Mouse (Mus musculus) cerebellum, postnatal 25 days (tissue): ENCODE results near the gene Tspan9.
A peak's percentile ranks its signal among the peaks of the same experiment; 100 is the strongest.

Experiments
- DNase-seq, 2 experiments: peaks; one replicate each; pipeline ENCODE4 v3.0.0; 2021; ENCODE audit warnings: mixed read lengths in 2 of 2

Tspan9 gene

DNA sequence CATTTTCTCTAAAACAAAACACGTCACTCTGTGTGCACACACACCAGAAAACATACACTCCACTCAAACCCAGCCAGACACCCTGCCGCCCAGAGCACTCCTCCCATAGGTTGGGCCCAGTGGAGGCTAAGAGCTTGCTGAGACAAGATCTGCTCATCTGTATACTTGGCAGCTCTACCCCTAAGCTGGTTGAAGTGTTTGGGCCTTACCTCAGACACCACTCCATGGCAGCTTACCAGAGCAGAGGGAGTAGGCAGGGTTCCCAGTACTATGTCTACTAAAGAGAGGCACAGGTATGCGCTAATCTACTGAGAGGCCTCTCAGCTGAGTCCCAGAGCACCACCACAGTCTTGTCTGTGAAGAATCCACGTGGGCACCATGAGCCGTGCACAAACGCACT, 10.8 kb downstream of the Tspan9 start:
- DNase-seq: peak in 1 of 2 experiments; percentile 32

DNA sequence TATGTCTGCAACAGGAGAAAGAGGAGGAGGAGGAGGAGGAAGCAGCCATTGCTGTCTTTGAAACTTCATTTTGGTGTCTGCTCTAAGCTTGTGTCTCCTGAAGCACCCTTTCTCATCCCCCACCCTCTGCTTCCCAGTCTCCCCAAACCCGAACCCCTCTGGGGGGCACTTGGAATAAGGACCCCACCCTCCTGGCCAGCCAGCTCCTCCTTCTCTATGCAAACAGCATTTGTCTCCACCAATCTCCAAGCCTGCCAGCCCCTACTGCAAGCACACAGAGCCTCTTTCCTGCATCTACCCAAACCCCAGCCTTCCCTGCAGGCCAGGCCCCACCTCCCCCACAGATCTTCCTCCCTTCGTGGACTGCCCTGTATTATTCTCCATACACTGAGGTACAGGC, 12.0 kb downstream of the Tspan9 start:
- DNase-seq: no peak

DNA sequence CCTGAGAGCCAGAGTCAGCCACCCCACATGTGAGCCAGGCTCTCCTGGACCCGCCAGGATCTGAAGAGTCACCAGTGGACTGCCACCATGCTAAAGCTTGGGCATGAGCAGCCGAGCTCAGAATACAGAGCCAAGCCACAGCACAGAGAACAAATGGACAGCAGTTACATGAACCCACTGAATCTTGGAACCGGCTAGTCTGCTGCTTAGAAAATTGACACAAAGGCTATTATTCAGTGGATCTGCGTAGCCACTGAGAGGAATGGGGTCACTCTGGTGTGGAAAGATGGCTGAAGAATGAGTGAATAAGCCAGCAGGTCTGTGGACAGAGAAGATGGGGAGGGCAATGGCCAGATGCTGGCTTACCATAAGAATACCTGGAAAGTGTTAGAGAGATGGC, 12.7 kb downstream of the Tspan9 start:
- no peak for DNase-seq

DNA sequence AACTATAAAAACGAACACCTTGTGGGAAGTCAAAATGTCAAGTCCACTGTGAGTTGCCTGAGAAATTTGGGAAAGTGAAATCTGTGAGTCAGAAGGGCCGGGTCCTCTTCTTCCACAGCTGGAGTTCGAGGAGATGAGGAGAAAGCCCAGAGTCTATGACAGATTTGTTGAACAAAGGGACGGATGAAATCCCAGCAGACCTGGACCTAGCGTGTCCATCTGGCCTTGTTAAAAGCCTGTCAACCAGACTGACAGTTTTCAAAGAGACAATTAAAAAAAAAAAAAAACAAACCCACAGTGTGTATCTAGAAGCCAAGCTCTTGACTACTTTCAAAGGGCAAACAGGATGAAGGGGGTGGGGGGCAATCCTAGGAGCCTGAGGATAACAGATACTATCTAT, 14.0 kb downstream of the Tspan9 start:
- no peak for DNase-seq

DNA sequence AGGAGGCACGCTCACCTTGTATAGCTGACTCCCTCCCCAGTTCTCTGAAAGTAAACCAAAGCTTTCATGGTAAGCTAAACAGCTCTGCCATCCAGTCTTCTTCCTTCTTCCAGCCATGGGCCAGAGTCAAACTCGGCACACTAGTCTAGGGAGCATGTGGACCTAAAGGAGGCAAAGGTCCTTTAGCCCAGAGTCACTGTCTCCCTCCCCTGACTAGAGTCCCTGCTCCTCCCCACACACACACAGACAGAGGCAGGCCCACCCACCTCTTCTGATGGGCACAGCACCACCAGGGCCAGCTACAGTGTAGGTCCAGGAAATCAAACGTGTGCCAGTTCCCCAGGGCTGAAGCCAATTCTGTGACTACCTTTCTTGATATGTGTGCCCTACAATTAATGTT, 16.1 kb downstream of the Tspan9 start:
- no peak for DNase-seq

DNA sequence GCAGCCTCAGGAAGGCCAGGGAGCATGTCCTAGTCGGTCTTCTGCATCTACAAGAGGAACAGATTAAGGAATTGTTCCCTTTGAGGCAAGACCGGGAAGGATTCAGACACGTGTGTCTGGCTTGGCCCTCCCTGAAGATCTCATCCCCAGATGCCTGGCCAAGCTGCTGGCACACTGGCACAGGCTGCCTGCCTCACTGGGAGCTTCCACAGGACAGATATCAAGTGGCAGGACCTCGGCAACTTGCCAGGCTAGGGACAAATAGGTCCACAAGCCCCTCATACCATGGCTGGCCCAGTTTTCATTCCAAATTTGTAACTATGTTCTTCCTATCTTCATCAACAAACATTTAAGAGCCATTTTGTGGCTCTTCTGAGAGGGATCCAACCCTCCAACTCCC, 16.5 kb downstream of the Tspan9 start:
- DNase-seq: peak in 1 of 2 experiments; percentile 43

DNA sequence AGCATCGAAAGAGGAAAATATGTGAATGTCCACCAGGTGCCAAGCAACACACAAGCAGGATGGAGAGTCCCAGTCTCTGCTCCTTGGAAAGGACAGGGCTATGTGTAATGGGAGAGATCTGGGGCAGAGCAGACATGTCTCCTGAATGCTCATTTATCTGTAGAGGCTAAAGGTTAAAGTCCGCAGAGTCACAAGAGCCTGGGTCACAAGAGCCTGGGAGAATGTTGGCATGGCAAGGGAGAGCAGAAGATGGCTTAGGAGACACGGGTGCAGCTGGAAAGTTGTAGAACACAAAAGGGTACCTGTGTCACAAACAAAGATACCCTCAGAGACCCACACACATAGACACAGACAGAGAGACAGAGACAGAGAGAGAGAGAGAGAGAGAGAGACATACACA, 17.9 kb downstream of the Tspan9 start:
- no peak for DNase-seq

DNA sequence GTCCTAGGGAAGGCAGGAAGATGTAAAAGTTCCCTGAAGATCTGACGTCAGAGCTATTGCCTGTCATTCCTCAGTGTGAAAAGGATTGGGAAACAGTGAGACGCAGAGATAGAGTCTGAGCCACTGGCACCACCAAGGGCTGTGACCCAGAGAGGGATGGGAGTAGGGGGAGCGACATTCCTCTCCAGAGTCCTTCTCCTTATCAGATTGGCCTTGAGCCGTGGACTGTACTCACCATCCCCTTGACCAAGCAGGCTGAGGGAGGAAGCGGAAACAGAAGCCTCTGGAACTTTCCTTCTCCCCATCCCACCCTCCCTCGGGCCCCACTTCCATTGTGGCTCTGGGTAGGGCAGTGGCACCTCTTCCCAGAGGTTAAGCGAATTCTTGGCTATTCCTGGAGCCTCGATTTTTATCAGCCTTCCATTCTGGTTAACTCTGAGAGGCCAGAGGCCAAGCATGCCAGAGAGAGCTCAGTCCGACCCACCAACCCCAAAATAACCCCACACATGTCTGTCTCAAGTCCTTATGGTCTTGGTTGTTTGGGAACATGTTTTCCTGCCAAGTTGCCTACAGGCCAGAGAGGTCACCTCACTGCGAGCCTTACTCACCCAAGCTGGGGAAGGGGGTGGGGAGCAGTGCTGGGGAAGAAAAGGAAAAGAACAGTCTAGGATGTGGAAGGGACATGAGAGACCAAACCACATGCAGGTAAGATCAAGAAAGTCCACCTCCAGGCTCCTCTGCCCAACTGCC, 19.0 kb downstream of the Tspan9 start:
- DNase-seq: no peak

DNA sequence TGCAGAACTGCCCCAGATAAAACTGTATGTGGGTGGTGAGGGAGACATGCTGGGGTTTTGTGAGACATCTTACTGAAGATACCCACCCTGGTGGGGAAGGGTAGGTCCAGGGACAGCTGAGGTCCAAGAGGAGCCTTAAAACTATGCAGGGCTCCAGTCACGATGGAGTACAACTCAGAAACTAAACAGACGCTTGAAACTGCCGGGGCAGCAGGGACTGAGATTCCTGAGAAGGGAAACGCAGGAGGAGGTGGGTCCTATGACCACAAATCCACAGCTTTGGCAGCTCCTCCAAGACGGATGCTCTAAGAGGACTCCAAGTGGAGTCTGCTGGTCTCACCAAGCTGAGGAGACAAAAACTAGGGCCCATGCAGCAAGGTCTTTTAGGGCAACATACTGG, 21.3 kb downstream of the Tspan9 start:
- DNase-seq: no peak

DNA sequence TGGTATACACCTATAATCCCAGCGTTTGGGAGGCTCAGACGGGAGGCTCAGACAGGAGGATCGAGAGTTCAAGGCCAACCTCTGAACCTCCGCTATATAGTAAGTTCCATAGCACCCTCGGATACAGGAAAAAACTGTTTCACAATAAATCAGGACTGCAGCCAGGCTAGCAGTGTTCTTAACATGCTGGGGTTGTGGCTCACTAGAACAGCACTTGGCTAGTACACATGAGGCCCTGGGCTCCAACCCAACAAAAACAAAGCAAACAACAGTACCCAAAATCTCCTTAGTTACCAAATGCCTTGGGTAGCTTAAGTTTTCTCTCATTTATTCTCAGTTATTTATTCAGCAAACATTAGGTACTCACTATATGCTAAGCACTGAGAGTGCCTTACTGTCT, 21.7 kb downstream of the Tspan9 start:
- no peak for DNase-seq

DNA sequence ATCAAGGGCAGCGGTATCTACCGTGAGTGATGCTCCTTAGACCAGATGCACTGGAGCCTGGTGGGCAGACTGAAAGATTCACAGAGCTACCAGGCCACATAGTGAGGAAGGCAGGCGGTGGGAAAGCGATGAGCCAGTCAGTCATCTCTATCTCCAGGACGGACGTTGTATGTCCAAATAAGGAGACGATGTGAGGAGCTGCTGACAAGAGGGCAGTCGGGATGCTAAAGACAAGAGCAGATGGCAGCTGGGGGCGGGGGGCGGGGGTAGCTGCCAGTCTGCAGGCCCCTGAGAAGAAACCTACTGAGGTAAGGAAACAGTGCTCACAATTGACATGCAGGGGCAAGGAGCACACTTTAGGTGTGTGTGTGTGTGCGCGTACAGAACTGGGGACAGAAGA, 22.6 kb downstream of the Tspan9 start:
- no peak for DNase-seq

DNA sequence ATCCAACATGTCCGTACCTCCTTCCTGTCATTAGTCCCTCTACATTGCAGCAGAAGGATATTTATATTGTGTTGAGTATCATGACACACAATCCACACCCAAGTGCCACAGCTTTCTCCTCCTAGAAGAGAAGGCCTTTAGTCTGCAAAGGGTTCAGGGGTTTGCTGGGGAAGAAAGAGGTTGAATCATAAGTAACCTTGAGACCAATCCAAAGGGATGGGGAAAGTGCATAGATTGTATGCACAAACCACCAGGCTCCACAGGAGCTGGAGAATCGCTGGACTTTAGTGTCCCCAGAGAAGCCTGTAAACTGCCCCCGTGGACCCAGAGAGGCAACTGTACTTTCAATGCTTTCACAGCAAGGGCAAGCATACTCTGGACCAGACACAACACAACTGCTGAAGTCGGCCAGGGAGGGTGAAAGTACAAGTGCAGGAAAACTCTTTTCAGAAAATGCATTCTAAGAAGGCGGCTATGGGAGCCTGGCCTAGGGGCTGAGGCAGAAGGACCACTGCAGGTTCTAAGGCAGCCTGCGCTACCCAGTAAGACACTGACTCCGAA, 24.6 kb downstream of the Tspan9 start:
- DNase-seq: no peak

DNA sequence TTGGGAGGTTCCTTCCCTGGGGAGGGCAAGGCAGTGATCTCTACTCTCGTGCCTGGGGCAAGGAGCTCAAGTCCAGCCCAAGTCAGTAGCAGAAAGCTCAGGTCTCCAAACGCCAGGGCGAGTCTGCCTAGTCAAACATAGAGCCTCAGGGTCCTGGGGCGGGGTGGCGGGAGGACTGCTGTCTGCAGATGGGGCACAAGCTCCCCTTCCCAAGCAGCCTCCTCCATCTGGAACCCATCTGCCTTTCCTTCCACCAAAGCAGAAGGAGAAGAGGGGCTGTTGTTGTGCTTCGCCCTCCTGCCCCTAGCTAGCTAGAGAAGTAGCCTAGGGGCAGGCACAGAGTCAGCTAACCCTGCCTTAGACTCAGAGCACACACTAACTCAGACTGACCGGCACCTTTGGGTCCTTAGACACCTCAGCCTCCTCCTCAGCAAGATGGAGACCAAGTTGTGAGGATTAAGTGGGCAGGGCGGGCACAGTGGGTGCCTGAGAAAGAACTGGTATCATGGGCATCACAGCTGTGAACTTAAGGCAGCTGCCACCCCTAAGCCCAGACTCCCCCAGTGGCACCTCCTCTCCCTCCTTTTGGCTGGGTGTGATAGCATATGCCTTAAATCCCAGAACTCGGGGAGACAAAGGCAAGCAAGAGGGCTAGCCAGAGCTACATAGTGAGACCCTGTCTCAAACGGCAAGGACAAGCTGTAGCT, 26.4 kb downstream of the Tspan9 start:
- DNase-seq: no peak

DNA sequence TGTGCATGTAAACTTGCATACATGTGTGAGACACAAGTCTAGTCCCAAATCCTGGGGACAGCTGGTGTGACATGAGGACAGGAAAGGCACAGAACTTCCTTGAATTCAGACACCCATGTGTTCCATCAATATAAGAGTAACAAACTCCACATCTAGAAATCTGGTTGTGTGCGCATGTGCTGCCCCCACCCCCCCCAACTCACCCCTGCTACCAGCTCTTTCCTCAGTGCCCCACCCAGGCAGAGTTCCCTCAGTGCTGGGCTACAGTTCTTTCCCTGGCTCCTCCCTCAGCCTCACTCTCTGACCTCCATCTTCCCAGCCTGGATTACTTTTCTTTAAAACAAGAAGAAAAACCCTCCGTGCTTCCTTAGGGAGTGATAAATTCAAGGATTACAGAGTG, 27.1 kb downstream of the Tspan9 start:
- DNase-seq: no peak

DNA sequence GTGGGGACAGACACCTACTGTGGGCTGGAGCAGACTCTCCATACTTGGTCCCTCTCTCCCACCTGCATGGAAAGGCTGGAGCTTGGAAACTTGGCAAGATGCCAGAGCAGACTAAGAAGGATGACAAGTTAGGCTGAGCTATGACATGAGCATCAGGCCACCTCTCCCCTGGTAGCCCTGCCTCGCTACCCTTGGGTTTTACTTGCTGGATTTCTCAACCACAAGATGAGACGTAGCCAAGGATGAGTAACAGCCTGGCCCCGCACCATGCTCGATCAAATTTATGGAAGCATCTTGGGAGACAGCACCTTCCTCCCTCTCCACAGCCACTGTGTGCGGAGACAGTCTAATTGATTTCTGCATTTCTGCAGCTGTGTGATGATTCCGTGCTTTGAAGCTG, 28.3 kb downstream of the Tspan9 start:
- no peak for DNase-seq

DNA sequence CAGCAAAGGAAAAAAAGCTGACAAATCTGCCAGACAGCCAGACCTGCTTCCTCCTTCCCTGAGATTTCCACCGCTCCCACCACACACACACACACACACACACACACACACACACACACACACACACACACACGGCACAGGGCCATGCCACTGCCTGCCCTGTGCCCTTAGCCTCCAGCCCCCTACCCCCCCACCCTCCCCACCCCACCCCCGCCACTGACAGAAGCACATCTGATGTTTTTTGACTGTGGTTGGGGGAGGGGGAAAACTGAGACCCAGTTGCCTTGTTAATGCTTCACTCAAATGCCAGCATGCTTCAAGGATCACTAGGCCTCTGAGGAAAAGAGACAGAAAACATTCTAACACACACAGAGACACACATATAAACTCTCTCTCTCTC, 30.8 kb downstream of the Tspan9 start:
- peak in 1 of 2 experiments; percentile 2 for DNase-seq

DNA sequence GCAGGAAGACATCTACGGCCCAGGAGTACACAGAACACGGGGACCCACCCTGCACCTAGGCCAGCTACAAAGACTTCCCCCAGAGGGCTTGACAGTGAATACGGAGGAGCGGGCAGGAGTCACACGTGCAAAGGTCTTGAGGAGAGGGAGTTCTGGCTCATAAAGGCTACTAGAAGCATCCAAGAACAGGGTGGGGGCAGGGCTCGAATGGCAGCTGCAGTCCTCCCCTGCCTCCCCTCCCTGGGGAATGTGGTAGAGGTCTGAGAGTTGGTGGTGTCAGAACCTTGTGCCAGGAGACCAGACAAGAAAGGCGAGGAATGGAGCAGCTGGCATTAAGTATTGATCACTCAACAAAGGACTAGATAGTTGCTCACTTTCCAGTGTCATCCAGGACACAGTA, 31.6 kb downstream of the Tspan9 start:
- DNase-seq: no peak

DNA sequence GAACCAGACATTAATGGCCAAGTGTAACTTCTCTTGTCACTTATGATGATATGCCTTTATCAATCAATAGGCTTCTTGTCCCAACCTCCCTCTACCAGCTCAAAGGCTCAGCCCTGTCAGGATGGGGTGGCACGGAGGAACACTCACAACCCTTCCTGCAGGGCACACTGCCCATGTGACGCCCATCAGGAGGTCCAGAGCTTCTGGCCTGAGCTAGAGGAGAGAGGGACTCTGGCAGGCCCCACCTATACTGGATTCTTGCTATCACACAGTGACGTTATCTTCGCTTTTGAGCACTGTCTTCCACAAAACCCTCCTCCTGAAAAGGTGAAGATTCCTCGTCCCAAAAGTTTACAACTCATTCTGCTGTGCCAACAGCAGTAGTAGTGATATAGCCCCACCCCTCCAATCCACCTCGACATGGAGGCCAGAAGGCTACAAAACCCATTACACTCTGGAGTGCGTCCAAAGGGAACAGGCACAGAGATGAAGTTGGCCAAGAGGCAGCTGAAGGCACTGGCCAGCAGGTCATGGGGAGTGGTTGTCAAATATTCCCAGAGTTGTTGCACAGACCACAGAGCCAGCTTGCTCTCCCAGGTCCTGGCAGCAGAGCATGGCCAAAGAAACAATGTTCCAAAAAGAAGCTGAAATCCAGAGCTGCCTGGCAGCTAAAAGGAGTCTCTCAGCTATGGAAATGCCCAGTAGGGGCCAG, 34.9 kb downstream of the Tspan9 start:
- peak; percentile 63 to 68 for DNase-seq

DNA sequence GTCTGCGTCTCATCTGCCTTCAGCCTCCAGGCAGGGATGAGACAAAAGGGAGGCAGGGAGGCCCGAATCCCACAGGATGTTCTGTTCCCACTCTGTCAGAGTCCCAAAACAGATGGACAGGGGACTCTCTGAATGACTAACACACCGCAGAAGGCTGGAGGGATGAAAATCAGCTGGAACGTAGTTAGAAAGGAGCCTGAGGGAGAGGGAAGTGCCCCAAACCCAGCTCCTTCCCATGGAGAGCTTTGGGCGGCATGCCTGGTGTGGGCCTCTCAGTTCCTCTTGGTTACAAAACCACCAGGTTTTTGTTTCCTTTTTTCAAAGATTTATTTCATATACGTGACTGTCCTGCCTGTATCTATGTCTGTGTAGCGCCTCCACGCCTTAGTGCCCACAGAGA, 35.7 kb downstream of the Tspan9 start:
- no peak for DNase-seq

DNA sequence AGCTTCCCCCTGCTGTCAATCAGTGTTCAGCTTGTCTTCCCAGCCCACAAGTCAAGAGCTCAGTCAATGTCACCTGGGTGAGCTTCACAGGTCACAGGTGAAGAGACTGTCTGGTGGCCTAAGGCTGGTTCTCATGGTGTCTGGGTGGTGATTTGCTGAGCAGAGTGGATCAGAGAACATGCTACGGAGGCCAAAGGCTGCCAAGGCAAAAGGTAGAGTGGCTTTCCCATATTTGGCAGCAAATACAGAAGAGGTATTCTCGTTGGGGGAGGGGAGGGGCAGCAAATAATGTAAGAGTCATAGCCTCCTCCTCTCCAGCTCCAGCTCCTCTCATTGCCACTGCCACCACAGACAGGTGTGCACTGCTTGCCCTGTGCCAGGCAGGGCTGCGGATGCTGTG, 37.2 kb downstream of the Tspan9 start:
- no peak for DNase-seq

DNA sequence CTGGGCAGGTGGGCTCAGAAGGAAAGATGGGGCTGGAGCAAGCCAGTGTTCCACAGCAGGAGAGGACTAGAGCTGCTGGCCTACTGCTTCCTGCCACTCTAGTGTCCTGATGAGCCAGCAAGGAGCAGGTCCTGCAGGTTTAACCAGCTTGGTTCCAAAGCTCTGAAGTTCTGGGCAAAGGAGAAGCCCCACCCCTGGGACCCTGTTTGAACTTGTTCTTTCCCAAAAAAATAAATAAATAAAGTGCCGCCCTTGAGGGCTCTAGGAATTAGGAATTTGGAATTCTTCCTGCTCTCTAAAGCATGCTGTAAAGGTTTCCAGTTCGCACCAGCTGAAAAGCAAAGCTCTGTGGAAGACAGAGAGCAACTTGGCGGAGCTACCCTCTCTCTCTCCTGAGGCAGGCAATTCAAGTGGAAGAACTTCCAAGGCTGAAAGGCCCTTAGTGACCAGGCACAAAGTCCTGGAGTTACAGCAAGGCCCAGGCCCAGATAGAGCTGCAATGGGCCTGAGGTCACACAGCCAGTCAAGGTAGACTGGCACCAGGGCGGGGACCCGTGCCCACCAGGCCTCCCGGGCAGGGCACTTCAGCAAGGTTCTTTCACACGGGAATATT, 38.6 kb downstream of the Tspan9 start:
- no peak for DNase-seq

DNA sequence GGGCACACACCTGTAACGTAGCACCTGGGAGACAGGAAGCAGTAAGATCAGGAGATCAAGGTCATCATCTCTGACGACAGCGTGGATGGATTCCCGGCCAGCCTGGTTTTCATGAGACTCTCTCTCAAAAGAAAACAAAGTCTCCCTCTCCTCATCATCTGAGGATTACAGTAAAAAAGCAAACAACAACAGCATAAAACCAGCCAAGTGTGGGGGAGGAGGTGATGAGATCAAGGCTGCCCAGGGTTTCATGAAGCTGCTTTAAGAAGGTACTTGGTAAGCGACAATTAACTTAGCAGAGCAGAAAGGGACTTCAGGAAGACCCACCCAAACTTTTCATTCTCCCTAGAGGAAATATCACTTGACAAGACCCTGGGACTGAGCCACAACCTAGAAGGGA, 39.5 kb downstream of the Tspan9 start:
- DNase-seq: no peak

DNA sequence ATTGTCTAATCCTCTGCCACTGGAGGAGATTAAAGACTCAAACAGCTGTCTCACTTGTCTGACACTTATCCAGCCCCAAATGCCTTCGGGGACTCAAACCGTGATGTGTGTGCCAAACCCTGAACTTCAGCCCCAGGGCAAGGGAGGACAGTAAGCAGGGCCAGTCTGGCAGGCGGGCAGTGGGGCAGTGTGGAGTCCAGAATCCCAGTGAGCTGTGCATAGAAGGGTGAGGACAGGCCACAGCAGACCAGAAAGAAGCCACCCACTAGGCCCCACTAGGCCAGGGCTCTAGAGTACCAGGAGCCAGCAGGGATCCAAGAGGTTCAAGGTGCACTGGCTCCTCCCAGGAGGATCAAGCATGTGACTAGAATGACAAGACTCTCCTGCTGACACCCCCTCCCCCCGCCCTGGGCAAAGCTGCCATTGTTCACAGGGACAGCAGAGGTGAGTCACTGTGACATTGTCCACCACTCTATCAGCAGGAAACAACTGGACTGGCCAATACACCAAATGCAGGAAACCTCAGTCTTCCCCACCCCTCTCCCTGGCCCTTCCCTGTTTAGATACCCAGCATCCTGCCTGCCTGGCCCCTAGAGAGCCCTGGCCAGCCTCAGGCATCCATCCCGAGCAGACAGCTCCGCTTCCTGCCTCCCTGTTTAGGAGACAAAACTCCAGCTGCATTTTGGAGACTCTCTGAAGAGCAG, 40.9 kb downstream of the Tspan9 start:
- peak in 1 of 2 experiments; percentile 12 for DNase-seq
